Mouse (Mus musculus) layer of hippocampus, adult 6 months (tissue): Measurements from ENCODE around the gene Pycr1. TPM values are rescaled to one million over a fixed set of nuclear protein-coding genes. Genes with fewer than 3 reads are reported as not detected.

Experiments used
- long read RNA-seq, 2 experiments: library from polyadenylated mRNA; unstranded; transcript quantifications; one replicate each; pipeline ENCODE4 v2.0.0; 2019 to 2020
- microRNA-seq: library from miRNA; unstranded; fragments of <30 nt; microRNA quantifications from one replicate; pipeline ENCODE4 v1.2.0, GENCODE M21; 2020
- polyA plus RNA-seq: library from polyadenylated mRNA; unstranded; fragments of <200 nt; fragmentation: Nextera tagmentation; gene quantifications from 2 replicates; pipeline ENCODE4 v1.2.3, GENCODE M21; 2021

Gene Pycr1
- polyA plus RNA-seq: 3.6 and 4.8 TPM in 2 replicates
- long read RNA-seq, experiment 1, partial matches to known transcripts: 1 of 7 reads
- long read RNA-seq, experiment 1, other reads (novel, unspliced or antisense): 3 of 7 reads
- long read RNA-seq, experiment 2, transcript Pycr1-201 (8 exons, 1,861 nt): major isoform, 9 of 20 reads
- long read RNA-seq, experiment 2, partial matches to known transcripts: 4 of 20 reads
- long read RNA-seq, experiment 2, other reads (novel, unspliced or antisense): 7 of 20 reads

GRCm38 (mm10) chr11:120643601-120643987, at the start of gene Pycr1:
Gene Pycr1, minus strand, starts transcription at chr11:120643769.

GRCm38 (mm10) chr11:120672687-120673593, 29.4 kb upstream of the Pycr1 start, which contains the start of gene Aspscr1:
Gene Aspscr1, plus strand, starts transcription at chr11:120672973.

GRCm38 (mm10) chr11:120661076-120661460, 17.5 kb upstream of the Pycr1 start, which contains the start of gene Notum:
Gene Notum, minus strand, starts transcription at chr11:120661175.

GRCm38 (mm10) chr11:120648001-120648476, 4.5 kb upstream of the Pycr1 start, which contains the start of gene Myadml2:
Gene Myadml2, minus strand, starts transcription at chr11:120648158.

GRCm38 (mm10) chr11:120633520-120634343, 9.8 kb downstream of the Pycr1 start, which contains the start of gene Mafg:
Gene Mafg, minus strand, starts transcription at chr11:120633600.

GRCm38 (mm10) chr11:120625152-120625775, 18.3 kb downstream of the Pycr1 start, which contains the start of gene Sirt7:
Gene Sirt7, minus strand, starts transcription at chr11:120625240.

GRCm38 (mm10) chr11:120617519-120618112, 26.0 kb downstream of the Pycr1 start, which contains the start of gene Pcyt2:
Gene Pcyt2, minus strand, starts transcription at chr11:120617936.

GRCm38 (mm10) chr11:120608241-120609034, 35.1 kb downstream of the Pycr1 start, which contains the start of gene Npb:
Gene Npb, plus strand, starts transcription at chr11:120608477.

GRCm38 (mm10) chr11:120598283-120598989, 45.1 kb downstream of the Pycr1 start, which contains the start of the genes Alyref and Anapc11:
Gene Alyref, minus strand, starts transcription at chr11:120598365.
Gene Anapc11, plus strand, starts transcription at chr11:120598421.

Small RNA genes within 50 kb of the gene (microRNA-seq; reads per million reads assigned to microRNA genes)
- gene Mir6936: 7.5 reads per million, percentile 26 among the genes with 10 or more reads in this experiment

Other genes starting within 250 kb of the Pycr1 start
- 5.8 and 6.1 TPM in 2 replicates for gene Nploc4, start 206.1 kb downstream of the Pycr1 start, polyA plus RNA-seq
- gene Tspan10, start 201.1 kb downstream of the Pycr1 start, polyA plus RNA-seq: 0.21 TPM in 1 of 2 replicates, not detected in the other
- gene Pde6g, start 190.3 kb downstream of the Pycr1 start, polyA plus RNA-seq: 0.58 and 1.0 TPM in 2 replicates
- gene Oxld1, start 185.7 kb downstream of the Pycr1 start, polyA plus RNA-seq: 31.7 and 34.6 TPM in 2 replicates
- 29.5 and 39.5 TPM in 2 replicates for gene Ccdc137, start 185.7 kb downstream of the Pycr1 start, polyA plus RNA-seq
- gene Arl16, start 176.2 kb downstream of the Pycr1 start, polyA plus RNA-seq: 87.8 and 95.3 TPM in 2 replicates
- gene Mrpl12, start 159.2 kb downstream of the Pycr1 start, polyA plus RNA-seq: 104 and 110 TPM in 2 replicates
- gene Slc25a10, start 151.9 kb downstream of the Pycr1 start, polyA plus RNA-seq: 13.3 and 13.5 TPM in 2 replicates
- 0.06 TPM in 1 of 2 replicates, not detected in the other for gene Gcgr, start 113.1 kb downstream of the Pycr1 start, polyA plus RNA-seq
- gene Mcrip1, start 94.0 kb downstream of the Pycr1 start, polyA plus RNA-seq: 224 and 238 TPM in 2 replicates
- gene Ppp1r27, start 92.6 kb downstream of the Pycr1 start, polyA plus RNA-seq: not detected in 2 replicates
- gene P4hb, start 70.5 kb downstream of the Pycr1 start, polyA plus RNA-seq: 126 and 135 TPM in 2 replicates
- 199 and 207 TPM in 2 replicates for gene Arhgdia, start 62.1 kb downstream of the Pycr1 start, polyA plus RNA-seq
- 8.1 and 9.0 TPM in 2 replicates for gene Alyref, start 45.4 kb downstream of the Pycr1 start, polyA plus RNA-seq
- gene Anapc11, start 45.3 kb downstream of the Pycr1 start, polyA plus RNA-seq: 89.9 and 107 TPM in 2 replicates
- gene Npb, start 35.3 kb downstream of the Pycr1 start, polyA plus RNA-seq: 2.9 and 3.2 TPM in 2 replicates
- 107 and 110 TPM in 2 replicates for gene Pcyt2, start 25.8 kb downstream of the Pycr1 start, polyA plus RNA-seq
- 18.0 and 18.2 TPM in 2 replicates for gene Sirt7, start 18.5 kb downstream of the Pycr1 start, polyA plus RNA-seq
- 12.7 and 13.4 TPM in 2 replicates for gene Mafg, start 10.2 kb downstream of the Pycr1 start, polyA plus RNA-seq
- gene Myadml2, start 4.4 kb upstream of the Pycr1 start, polyA plus RNA-seq: 3.6 and 4.0 TPM in 2 replicates
- gene Notum, start 17.4 kb upstream of the Pycr1 start, polyA plus RNA-seq: 0.49 and 1.1 TPM in 2 replicates
- gene Aspscr1, start 29.2 kb upstream of the Pycr1 start, polyA plus RNA-seq: 44.3 and 52.2 TPM in 2 replicates
- 64.8 and 72.5 TPM in 2 replicates for gene Cenpx, start 70.0 kb upstream of the Pycr1 start, polyA plus RNA-seq
- gene Lrrc45, start 70.2 kb upstream of the Pycr1 start, polyA plus RNA-seq: 5.4 and 6.0 TPM in 2 replicates
- 40.8 and 52.4 TPM in 2 replicates for gene Rac3, start 77.7 kb upstream of the Pycr1 start, polyA plus RNA-seq
- 31.5 TPM in 2 replicates for gene Dcxr, start 83.5 kb upstream of the Pycr1 start, polyA plus RNA-seq
- 0.85 and 1.5 TPM in 2 replicates for gene Cbr2, start 88.3 kb upstream of the Pycr1 start, polyA plus RNA-seq
- 0.48 and 1.6 TPM in 2 replicates for gene Hmga1b, start 119.0 kb upstream of the Pycr1 start, polyA plus RNA-seq
- gene Rfng, start 140.4 kb upstream of the Pycr1 start, polyA plus RNA-seq: 47.1 and 63.6 TPM in 2 replicates
- 257 and 261 TPM in 2 replicates for gene Gps1, start 140.5 kb upstream of the Pycr1 start, polyA plus RNA-seq
- gene Dus1l, start 152.6 kb upstream of the Pycr1 start, polyA plus RNA-seq: 35.9 and 39.6 TPM in 2 replicates
- 45.4 and 45.9 TPM in 2 replicates for gene Fasn, start 180.8 kb upstream of the Pycr1 start, polyA plus RNA-seq